Mouse (Mus musculus): ENCODE measurements at regions not wholly inside any gene's neighbourhood (a gene's known extent, or its start where the extent isn't known, plus 50 kb on each side); places are given as distances from the start of the nearest gene placed in this dataset.
A peak's percentile ranks its signal among the peaks of the same experiment; 100 is the strongest.

- no peak overlapping the region for H3K27ac ChIP-seq (ENCODE audit: low read depth, low read length)
- no peaks in the 10 kb centered on the region for H3K27me3 ChIP-seq (ENCODE audit: control insufficient read depth, insufficient read depth, low read length)
- H3K9ac ChIP-seq (ENCODE audit: low read depth, low read length), result no peak overlapping the region
- H3K36me3 ChIP-seq (ENCODE audit: control insufficient read depth, insufficient read depth, low read length), result no peaks in the 10 kb centered on the region
- no peaks in the 10 kb centered on the region for H3K9me3 ChIP-seq (replicated peaks; ENCODE audit: control insufficient read depth, low read length)
- no peak overlapping the region for H3K4me2 ChIP-seq
- no peak overlapping the region for H3K4me3 ChIP-seq (ENCODE audit: low read depth, low read length)
- ATAC-seq (replicated peaks; ENCODE audit: insufficient number of reproducible peaks, low FRiP score, low TSS enrichment), result no peak
- WGBS (ENCODE audit: insufficient replicate concordance), result 63% methylated on average over 5 of the region's 5 CpGs
- H3K4me1 ChIP-seq (ENCODE audit: control insufficient read depth, insufficient read depth, low read length), result peaks cover 6% of the 10 kb centered on the region; the same call in 1 of the 2 replicates
These were observed 173.3 kb upstream of the Lef1 start for GRCm38 (mm10) chr3:130936980-130937379.

GRCm38 (mm10) chr3:130936336-130936735 is 173.9 kb upstream of the Lef1 start:
- H3K27ac ChIP-seq (ENCODE audit: low read depth, low read length), result no peak overlapping the region
- H3K4me3 ChIP-seq (ENCODE audit: low read depth, low read length), result no peak overlapping the region
- H3K4me2 ChIP-seq, result peak overlapping the region; percentile 27

GRCm38 (mm10) chr3:130935926-130936315 is 174.3 kb upstream of the Lef1 start:
- no peaks in the 10 kb centered on the region for H3K27me3 ChIP-seq (ENCODE audit: control insufficient read depth, insufficient read depth, low read length)
- H3K4me3 ChIP-seq (ENCODE audit: low read depth, low read length), result no peak overlapping the region
- no peak overlapping the region for H3K9ac ChIP-seq (ENCODE audit: low read depth, low read length)
- WGBS (ENCODE audit: insufficient replicate concordance), result 34% methylated on average over 11 of the region's 11 CpGs
- H3K4me1 ChIP-seq (ENCODE audit: control insufficient read depth, insufficient read depth, low read length), result peaks cover 6% of the 10 kb centered on the region; the same call in 1 of the 2 replicates
- H3K4me2 ChIP-seq, result peak overlapping the region; percentile 27
- ATAC-seq (replicated peaks; ENCODE audit: insufficient number of reproducible peaks, low FRiP score, low TSS enrichment), result 0 out of 2 replicates have a peak, but pooled peaks have one; percentile 22
- no peaks in the 10 kb centered on the region for H3K36me3 ChIP-seq (ENCODE audit: control insufficient read depth, insufficient read depth, low read length)
- H3K9me3 ChIP-seq (replicated peaks; ENCODE audit: control insufficient read depth, low read length), result no peaks in the 10 kb centered on the region
- no peak overlapping the region for H3K27ac ChIP-seq (ENCODE audit: low read depth, low read length)

More at GRCm38 (mm10) chr3:130936336-130936735, 173.9 kb upstream of the Lef1 start:
- Histone ChIP-seq H3K27me3 (ENCODE audit: control insufficient read depth, insufficient read depth, low read length) (no peaks in the 10 kb centered on the region), H3K9ac (ENCODE audit: low read depth, low read length) (no peak overlapping the region), H3K36me3 (ENCODE audit: control insufficient read depth, insufficient read depth, low read length) (no peaks in the 10 kb centered on the region), H3K4me1 (ENCODE audit: control insufficient read depth, insufficient read depth, low read length) (peaks cover 6% of the 10 kb centered on the region; the same call in 1 of the 2 replicates), H3K9me3 (replicated peaks; ENCODE audit: control insufficient read depth, low read length) (no peaks in the 10 kb centered on the region)
- 0 out of 2 replicates have a peak, but pooled peaks have one; percentile 26 for ATAC-seq (replicated peaks; ENCODE audit: insufficient number of reproducible peaks, low FRiP score, low TSS enrichment)
- WGBS (ENCODE audit: insufficient replicate concordance), result 10% methylated on average over 7 of the region's 7 CpGs

- ATAC-seq (replicated peaks; ENCODE audit: insufficient number of reproducible peaks, low FRiP score, low TSS enrichment), result no peak
- H3K9ac ChIP-seq (ENCODE audit: low read depth, low read length), result no peak overlapping the region
- H3K27me3 ChIP-seq (ENCODE audit: control insufficient read depth, insufficient read depth, low read length), result no peaks in the 10 kb centered on the region
- 48% methylated on average over 8 of the region's 8 CpGs for WGBS (ENCODE audit: insufficient replicate concordance)
- no peaks in the 10 kb centered on the region for H3K36me3 ChIP-seq (ENCODE audit: control insufficient read depth, insufficient read depth, low read length)
- peak overlapping the region; percentile 27 for H3K4me2 ChIP-seq
- no peak overlapping the region for H3K4me3 ChIP-seq (ENCODE audit: low read depth, low read length)
- H3K9me3 ChIP-seq (replicated peaks; ENCODE audit: control insufficient read depth, low read length), result no peaks in the 10 kb centered on the region
- H3K4me1 ChIP-seq (ENCODE audit: control insufficient read depth, insufficient read depth, low read length), result peaks cover 6% of the 10 kb centered on the region; the same call in 1 of the 2 replicates
- H3K27ac ChIP-seq (ENCODE audit: low read depth, low read length), result no peak overlapping the region
These were observed 174.9 kb upstream of the Lef1 start for GRCm38 (mm10) chr3:130935302-130935925.

- H3K9ac ChIP-seq (ENCODE audit: low read depth, low read length), result no peak overlapping the region
- H3K27ac ChIP-seq (ENCODE audit: low read depth, low read length), result no peak overlapping the region
- H3K9me3 ChIP-seq (replicated peaks; ENCODE audit: control insufficient read depth, low read length), result no peaks in the 10 kb centered on the region
- WGBS (ENCODE audit: insufficient replicate concordance), result 66% methylated on average over 6 of the region's 6 CpGs
- H3K4me3 ChIP-seq (ENCODE audit: low read depth, low read length), result no peak overlapping the region
- no peak for ATAC-seq (replicated peaks; ENCODE audit: insufficient number of reproducible peaks, low FRiP score, low TSS enrichment)
- H3K27me3 ChIP-seq (ENCODE audit: control insufficient read depth, insufficient read depth, low read length), result no peaks in the 10 kb centered on the region
- H3K4me1 ChIP-seq (ENCODE audit: control insufficient read depth, insufficient read depth, low read length), result peaks cover 8% of the 10 kb centered on the region
- H3K36me3 ChIP-seq (ENCODE audit: control insufficient read depth, insufficient read depth, low read length), result no peaks in the 10 kb centered on the region
- H3K4me2 ChIP-seq, result no peak overlapping the region
These were observed 177.5 kb upstream of the Lef1 start for GRCm38 (mm10) chr3:130932723-130933122.

- H3K27me3 ChIP-seq (ENCODE audit: control insufficient read depth, insufficient read depth, low read length), result no peaks in the 10 kb centered on the region
- H3K27ac ChIP-seq (ENCODE audit: low read depth, low read length), result no peak overlapping the region
- WGBS (ENCODE audit: insufficient replicate concordance), result 84% methylated on average over 5 of the region's 5 CpGs
- H3K9me3 ChIP-seq (replicated peaks; ENCODE audit: control insufficient read depth, low read length), result no peaks in the 10 kb centered on the region
- peaks cover 8% of the 10 kb centered on the region for H3K4me1 ChIP-seq (ENCODE audit: control insufficient read depth, insufficient read depth, low read length)
- no peak for ATAC-seq (replicated peaks; ENCODE audit: insufficient number of reproducible peaks, low FRiP score, low TSS enrichment)
- no peaks in the 10 kb centered on the region for H3K36me3 ChIP-seq (ENCODE audit: control insufficient read depth, insufficient read depth, low read length)
- H3K4me3 ChIP-seq (ENCODE audit: low read depth, low read length), result no peak overlapping the region
- no peak overlapping the region for H3K9ac ChIP-seq (ENCODE audit: low read depth, low read length)
- H3K4me2 ChIP-seq, result no peak overlapping the region
These were observed 178.0 kb upstream of the Lef1 start for GRCm38 (mm10) chr3:130932226-130932625.

DNA sequence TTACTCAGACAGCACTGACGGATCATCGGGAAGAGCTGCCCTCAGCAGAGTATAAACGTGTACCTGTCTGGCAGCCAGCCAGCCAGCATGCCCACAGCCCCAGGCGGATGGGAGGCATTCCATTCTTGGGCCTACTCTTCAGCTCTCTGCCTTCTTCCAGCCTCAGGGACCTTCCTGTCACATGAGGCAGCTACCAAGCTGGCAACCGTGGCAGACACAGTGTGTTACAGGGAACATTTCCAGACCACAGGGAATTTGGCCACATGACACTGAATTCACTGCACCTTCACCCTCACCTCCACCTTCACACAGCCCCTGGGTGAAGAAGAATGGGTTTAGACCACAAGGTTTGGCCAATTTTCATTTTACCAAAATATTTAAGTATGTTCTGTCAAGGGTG is 185.3 kb upstream of the Lef1 start:
- H3K4me3 ChIP-seq (ENCODE audit: low read depth, low read length), result no peak overlapping the region
- H3K9ac ChIP-seq (ENCODE audit: low read depth, low read length), result no peak overlapping the region
- no peak for ATAC-seq (replicated peaks; ENCODE audit: insufficient number of reproducible peaks, low FRiP score, low TSS enrichment)
- no peaks in the 10 kb centered on the region for H3K36me3 ChIP-seq (ENCODE audit: control insufficient read depth, insufficient read depth, low read length)
- no peaks in the 10 kb centered on the region for H3K27me3 ChIP-seq (ENCODE audit: control insufficient read depth, insufficient read depth, low read length)
- no peaks in the 10 kb centered on the region for H3K9me3 ChIP-seq (replicated peaks; ENCODE audit: control insufficient read depth, low read length)
- no peak overlapping the region for H3K4me2 ChIP-seq
- peaks cover 2% of the 10 kb centered on the region; the same call in 1 of the 2 replicates for H3K4me1 ChIP-seq (ENCODE audit: control insufficient read depth, insufficient read depth, low read length)
- H3K27ac ChIP-seq (ENCODE audit: low read depth, low read length), result no peak overlapping the region
- WGBS (ENCODE audit: insufficient replicate concordance), result 73% methylated on average over 5 of the region's 5 CpGs

DNA sequence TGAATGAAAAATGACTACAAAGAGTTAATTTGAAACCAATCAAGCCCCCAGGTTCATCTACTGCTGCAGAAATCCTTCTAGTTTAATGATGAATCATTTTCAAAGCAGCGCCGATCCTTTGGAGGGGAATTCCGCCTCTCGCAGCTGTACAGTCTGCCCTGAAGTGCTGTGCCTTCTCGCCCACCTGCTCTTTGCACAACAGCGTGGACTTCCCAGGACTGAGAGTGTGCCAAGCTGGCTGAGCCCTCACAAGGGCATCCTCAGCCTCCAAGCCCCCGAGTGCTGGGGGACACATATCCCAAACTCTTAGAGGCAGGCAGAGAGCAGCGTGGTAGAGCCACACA is 186.7 kb upstream of the Lef1 start:
- Histone ChIP-seq H3K27ac (ENCODE audit: low read depth, low read length) (no peak overlapping the region), H3K9me3 (replicated peaks; ENCODE audit: control insufficient read depth, low read length) (no peaks in the 10 kb centered on the region), H3K4me1 (ENCODE audit: control insufficient read depth, insufficient read depth, low read length) (peaks cover 2% of the 10 kb centered on the region; the same call in 1 of the 2 replicates), H3K27me3 (ENCODE audit: control insufficient read depth, insufficient read depth, low read length) (no peaks in the 10 kb centered on the region), H3K4me3 (ENCODE audit: low read depth, low read length) (peak overlapping the region; percentile 20; the same call in 1 of the 2 replicates), H3K36me3 (ENCODE audit: control insufficient read depth, insufficient read depth, low read length) (no peaks in the 10 kb centered on the region), H3K4me2 (peak overlapping the region; percentile 57), H3K9ac (ENCODE audit: low read depth, low read length) (peak overlapping the region; percentile 28; the same call in 1 of the 2 replicates)
- no peak for ATAC-seq (replicated peaks; ENCODE audit: insufficient number of reproducible peaks, low FRiP score, low TSS enrichment)
- WGBS (ENCODE audit: insufficient replicate concordance), result 50% methylated on average over 8 of the region's 8 CpGs

Measured in heart, embryonic 11.5 days (tissue).